Mouse (Mus musculus): ENCODE results near the gene Rhbdd2. TPM values are rescaled to one million over a fixed set of nuclear protein-coding genes. Genes with fewer than 3 reads are reported as not detected.

Gene Rhbdd2
- polyA plus RNA-seq, 1 experiment: 25.2 TPM

- Histone ChIP-seq H3K36me3 (ENCODE audit: control insufficient read depth, insufficient read depth, low read length) (no peaks in the 10 kb centered on the region), H3K27me3 (ENCODE audit: control insufficient read depth, insufficient read depth, low read length) (no peaks in the 10 kb centered on the region), H3K4me1 (ENCODE audit: control insufficient read depth, insufficient read depth, insufficient read length) (peaks cover 6% of the 10 kb centered on the region; the same call in 1 of the 2 replicates), H3K27ac (ENCODE audit: insufficient read depth, low read length) (no peak overlapping the region), H3K4me3 (ENCODE audit: extremely low read depth, insufficient read depth, insufficient read length) (no peak overlapping the region)
- 95% methylated on average over 5 of the region's 5 CpGs for WGBS
- no peak for DNase-seq (ENCODE audit: low read depth in 1 of 2, low spot score in 2 of 2)
- no peak for TF ChIP-seq POLR2A (IDR thresholded peaks at IDR 0.05; ENCODE audit: low read depth, low read length)
- TF ChIP-seq CTCF (IDR thresholded peaks at IDR 0.05; ENCODE audit: extremely low read depth, insufficient read depth, insufficient read length, insufficient replicate concordance): no peak
These were observed 60.9 kb downstream of the Rhbdd2 start for GRCm38 (mm10) chr5:135693281-135693853.

GRCm38 (mm10) chr5:135695277-135695721, 62.9 kb downstream of the Rhbdd2 start:
- no peak overlapping the region for H3K4me3 ChIP-seq (ENCODE audit: extremely low read depth, insufficient read depth, insufficient read length)
- 0 out of 2 replicates have a peak, but pooled peaks cover under 1% of the 10 kb centered on the region for H3K4me1 ChIP-seq (ENCODE audit: control insufficient read depth, insufficient read depth, insufficient read length)
- no peak overlapping the region for H3K27ac ChIP-seq (ENCODE audit: insufficient read depth, low read length)
- 0 out of 2 replicates have a peak, but pooled peaks cover 2% of the 10 kb centered on the region for H3K36me3 ChIP-seq (ENCODE audit: control insufficient read depth, insufficient read depth, low read length)
- DNase-seq (ENCODE audit: low read depth in 1 of 2, low spot score in 2 of 2): no peak
- no peak for TF ChIP-seq CTCF (IDR thresholded peaks at IDR 0.05; ENCODE audit: extremely low read depth, insufficient read depth, insufficient read length, insufficient replicate concordance)
- TF ChIP-seq POLR2A (IDR thresholded peaks at IDR 0.05; ENCODE audit: low read depth, low read length): no peak
- WGBS: 71% methylated on average over 7 of the region's 7 CpGs
- no peaks in the 10 kb centered on the region for H3K27me3 ChIP-seq (ENCODE audit: control insufficient read depth, insufficient read depth, low read length)

Other genes with a start within 250 kb of the Rhbdd2 start
- 26.5 and 29.6 TPM in 2 replicates for gene Pom121, start 238.1 kb upstream of the Rhbdd2 start, polyA plus RNA-seq (2012; rRNA removed)
- 18.3 and 21.8 TPM in 2 replicates for gene Hip1, start 87.5 kb upstream of the Rhbdd2 start, polyA plus RNA-seq (2012; rRNA removed)
- gene Ccl26, start 69.0 kb upstream of the Rhbdd2 start, polyA plus RNA-seq (2012; rRNA removed): not detected in 2 replicates
- 1.0 and 2.8 TPM in 2 replicates for gene Ccl24, start 59.6 kb upstream of the Rhbdd2 start, polyA plus RNA-seq (2012; rRNA removed)
- gene Por, start 37.4 kb downstream of the Rhbdd2 start, polyA plus RNA-seq (2012; rRNA removed): 50.8 and 56.2 TPM in 2 replicates
- gene Tmem120a, start 111.8 kb downstream of the Rhbdd2 start, polyA plus RNA-seq (2012; rRNA removed): 16.1 and 17.3 TPM in 2 replicates
- not detected in 2 replicates for gene Styxl1, start 145.8 kb downstream of the Rhbdd2 start, polyA plus RNA-seq (2012; rRNA removed)
- gene Mdh2, start 145.9 kb downstream of the Rhbdd2 start, polyA plus RNA-seq (2012; rRNA removed): 200 and 320 TPM in 2 replicates
- gene Srrm3, start 174.3 kb downstream of the Rhbdd2 start, polyA plus RNA-seq (2012; rRNA removed): 0.05 and 0.06 TPM in 2 replicates

Data from spleen, adult 2 months (tissue).